27 mouse cellular contexts compared by ENCODE assay signal in the genomic region with DNA sequence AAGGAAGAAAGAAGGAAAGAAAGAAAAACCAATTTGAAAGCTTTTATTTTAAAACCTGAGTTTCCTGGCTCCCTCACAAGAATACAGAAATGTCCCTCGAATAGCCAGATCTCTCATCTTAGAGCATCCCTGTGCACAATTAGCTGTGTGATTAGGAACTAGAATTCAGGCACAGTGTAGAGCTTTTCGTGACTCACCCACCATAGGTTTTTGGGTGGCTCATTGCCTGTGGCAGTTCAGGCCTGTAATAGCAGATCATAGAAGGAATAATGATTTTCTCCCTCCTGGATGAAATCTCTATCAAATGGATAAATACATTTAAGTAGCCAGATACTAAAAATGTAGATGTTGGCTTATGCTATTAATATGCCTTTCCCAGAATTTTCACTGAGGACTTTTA.
"Had no signal": no experiment of that assay in that cellular context is flagged by ENCODE, and none has a peak within 500 bp of the region (broad histone marks: within the 10 kb centered on the region; RNA-seq: fewer than 3 reads in every experiment).

No protein-coding gene starts in this region.

- H3K4me3 ChIP-seq: embryonic facial prominence, embryonic 10.5 days; embryonic facial prominence, embryonic 12.5 days; embryonic facial prominence, embryonic 13.5 days; embryonic facial prominence, embryonic 15.5 days; erythroblast, embryonic 14.5 days; forebrain, embryonic 10.5 days; forebrain, embryonic 12.5 days; forebrain, embryonic 13.5 days; forebrain, embryonic 15.5 days; gastrocnemius, adult 2 months; heart, adult 2 months had no signal

- H3K4me1 ChIP-seq: embryonic facial prominence, embryonic 10.5 days; embryonic facial prominence, embryonic 12.5 days; embryonic facial prominence, embryonic 13.5 days; embryonic facial prominence, embryonic 15.5 days; forebrain, embryonic 10.5 days; forebrain, embryonic 12.5 days; forebrain, embryonic 13.5 days; forebrain, embryonic 15.5 days had no signal

- H3K27me3 ChIP-seq: embryonic facial prominence, embryonic 12.5 days; embryonic facial prominence, embryonic 13.5 days; embryonic facial prominence, embryonic 15.5 days; forebrain, embryonic 12.5 days; forebrain, embryonic 13.5 days; forebrain, embryonic 15.5 days had no signal

- H3K27ac ChIP-seq: embryonic facial prominence, embryonic 10.5 days; embryonic facial prominence, embryonic 12.5 days; embryonic facial prominence, embryonic 13.5 days; embryonic facial prominence, embryonic 15.5 days; forebrain, embryonic 10.5 days; forebrain, embryonic 12.5 days; forebrain, embryonic 13.5 days; forebrain, embryonic 15.5 days; gastrocnemius, adult 2 months; heart, adult 2 months had no signal

- H3K9ac ChIP-seq: embryonic facial prominence, embryonic 12.5 days; embryonic facial prominence, embryonic 13.5 days; embryonic facial prominence, embryonic 15.5 days; forebrain, embryonic 12.5 days; forebrain, embryonic 13.5 days; forebrain, embryonic 15.5 days; forebrain, postnatal 0 days had no signal

- H3K9me3 ChIP-seq: embryonic facial prominence, embryonic 10.5 days; embryonic facial prominence, embryonic 12.5 days; embryonic facial prominence, embryonic 13.5 days; embryonic facial prominence, embryonic 15.5 days; forebrain, embryonic 10.5 days; forebrain, embryonic 12.5 days; forebrain, embryonic 13.5 days; forebrain, embryonic 15.5 days had no signal

- ATAC-seq: forebrain, embryonic 13.5 days; forebrain, embryonic 14.5 days; forebrain, embryonic 15.5 days; forebrain, embryonic 16.5 days; forebrain, postnatal 0 days had no signal

- DNase-seq: cerebellum, adult 9-10 months; cerebellum, adult 9-11 months; cerebellum, postnatal 10 days; cerebellum, postnatal 14 days; cerebellum, postnatal 25 days; cerebellum, postnatal 36 days; embryo, embryonic 11 days; forebrain, postnatal 0 days; gastrocnemius, adult 2 months; gastrocnemius, postnatal 10 days; gastrocnemius, postnatal 14 days; gastrocnemius, postnatal 25 days; gastrocnemius, postnatal 36 days; heart, adult 11 months; heart, adult 18-20 months; heart, adult 2 months had no signal

- H3K36me3 ChIP-seq: embryonic facial prominence, embryonic 10.5 days; embryonic facial prominence, embryonic 12.5 days; embryonic facial prominence, embryonic 13.5 days; embryonic facial prominence, embryonic 15.5 days; forebrain, embryonic 10.5 days; forebrain, embryonic 12.5 days; forebrain, embryonic 15.5 days had no signal

- H3K4me2 ChIP-seq: embryonic facial prominence, embryonic 12.5 days; embryonic facial prominence, embryonic 13.5 days; embryonic facial prominence, embryonic 15.5 days; forebrain, embryonic 12.5 days; forebrain, embryonic 13.5 days; forebrain, embryonic 15.5 days had no signal
